Mouse (Mus musculus) midbrain, embryonic 13.5 days (tissue): Measurements from ENCODE around the gene Caskin2. TPM values are rescaled to one million over a fixed set of nuclear protein-coding genes. Genes with fewer than 3 reads are reported as not detected.
"Not testable (repeated sequence)": the region's sequence is repeated elsewhere in the genome, so short reads cannot be mapped to it uniquely, and the experiment has no call there.

Source experiments
- ATAC-seq: fragments of 200-750 bp; cut with Nextera tagmentation; 2 replicates; pipeline ENCODE4 v1.8.0; 2017; ENCODE audit warnings: mild to moderate bottlenecking, moderate TSS enrichment, moderate library complexity
- H3K27ac ChIP-seq: fragments of 300-500 bp; sonication (generic); 2 replicates; pipeline ENCODE4 v1.5.1; 2015; ENCODE audit warnings: inconsistent platforms, mild to moderate bottlenecking, moderate library complexity
- H3K27me3 ChIP-seq: fragments of 300-500 bp; sonication (generic); 2 replicates; pipeline ENCODE4 v1.6.1; 2015; ENCODE audit warnings: mild to moderate bottlenecking, inconsistent platforms
- H3K36me3 ChIP-seq: fragments of 300-500 bp; sonication (generic); 2 replicates; pipeline ENCODE4 v1.6.1; 2015; ENCODE audit warnings: mild to moderate bottlenecking, inconsistent platforms
- H3K4me1 ChIP-seq: fragments of 300-500 bp; sonication (generic); replicated peaks from 2 replicates; pipeline ENCODE4 v1.6.1; 2015; ENCODE audit warnings: inconsistent platforms
- H3K4me2 ChIP-seq: fragments of 300-500 bp; sonication (generic); replicated peaks from 2 replicates; pipeline ENCODE4 v1.6.1; 2015; ENCODE audit warnings: moderate library complexity, mild to moderate bottlenecking, inconsistent platforms
- H3K4me3 ChIP-seq: fragments of 300-500 bp; sonication (generic); replicated peaks from 2 replicates; pipeline ENCODE4 v1.5.1; 2015; ENCODE audit warnings: mild to moderate bottlenecking, inconsistent platforms
- H3K9ac ChIP-seq: fragments of 300-500 bp; sonication (generic); replicated peaks from 2 replicates; pipeline ENCODE4 v1.6.1; 2015; ENCODE audit warnings: mild to moderate bottlenecking, inconsistent platforms
- H3K9me3 ChIP-seq: fragments of 300-500 bp; sonication (generic); 2 replicates; pipeline ENCODE4 v1.6.1; 2016; ENCODE audit warnings: mild to moderate bottlenecking, inconsistent platforms
- WGBS: fragments of 180-500 bp; shearing (Covaris S2); methylation state at CpG from one replicate; pipeline ENCODE4 v1.1.7; 2015; 5-methylcytosine and 5-hydroxymethylcytosine counted together
- polyA plus RNA-seq: library from polyadenylated mRNA; unstranded; fragments of >200 nt; fragmentation: Nextera tagmentation; extraction: Ambion mirVana; gene quantifications from 2 replicates; pipeline ENCODE4 v1.2.1, GENCODE M21; 2015

Gene Caskin2
- 10.3 and 12.3 TPM in 2 replicates for polyA plus RNA-seq

DNA sequence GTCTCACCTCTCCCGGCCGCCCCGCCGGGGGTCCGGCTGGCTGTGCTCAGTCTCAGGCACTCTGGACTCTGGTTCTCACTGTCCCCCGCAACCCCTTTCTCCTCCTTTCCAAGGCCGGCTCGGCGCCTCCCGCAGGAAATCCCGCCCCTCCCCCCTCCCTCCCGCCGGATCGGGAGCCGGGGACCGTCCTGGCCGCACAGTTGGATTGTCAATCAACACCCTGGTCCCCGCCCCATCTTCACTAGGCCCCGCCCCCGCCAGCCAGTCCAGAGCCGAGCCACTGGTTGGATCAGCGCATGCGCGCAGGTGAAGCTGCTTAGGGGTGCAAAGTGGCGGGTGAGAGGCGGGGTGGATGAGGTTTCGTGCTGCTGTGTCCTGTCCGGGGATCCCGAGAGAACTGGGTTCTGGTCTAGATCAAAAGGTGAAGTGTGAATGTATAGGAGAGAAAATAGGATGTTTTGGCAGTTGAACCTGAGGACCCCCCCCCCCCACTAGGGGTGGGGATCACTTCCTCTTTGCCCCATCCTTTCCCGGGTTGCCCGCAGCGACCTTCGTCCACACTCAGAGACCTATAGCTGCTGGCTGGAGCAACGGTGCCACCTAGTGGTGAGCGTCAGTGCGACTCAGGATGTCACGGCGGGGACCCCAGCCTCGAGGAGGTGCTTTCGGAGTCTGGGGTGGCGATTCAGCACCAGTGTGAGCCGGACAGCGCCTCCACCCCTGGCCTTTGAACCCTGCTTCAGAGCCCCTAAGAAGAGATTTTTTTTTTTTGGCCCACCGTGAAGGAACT is at the start of gene Caskin2:
Caskin2 (minus strand) TSS at position 133 of the 790 bp plus-strand sequence.
- Histone ChIP-seq H3K4me3 (peak within 1 kb of the TSS; percentile 92), H3K27ac (peak within 1 kb of the TSS; percentile 57), H3K4me2 (peak within 1 kb of the TSS; percentile 93), H3K9ac (peak within 1 kb of the TSS; percentile 90), H3K27me3 (no peaks in the 10 kb centered on the region), H3K9me3 (no peaks in the 10 kb centered on the region), H3K4me1 (peaks cover 64% of the 10 kb centered on the region), H3K36me3 (peaks cover 32% of the 10 kb centered on the region)
- under 1% methylated on average over 43 of the region's 44 CpGs for WGBS
- ATAC-seq, result peak; percentile 89

GRCm38 (mm10) chr11:115859143-115859945 is 45.9 kb upstream of the Caskin2 start:
- ATAC-seq, result peak; percentile 91
- Histone ChIP-seq H3K9ac (peak overlapping the region; percentile 36), H3K27me3 (peaks cover 72% of the 10 kb centered on the region), H3K4me1 (peaks cover 19% of the 10 kb centered on the region), H3K4me3 (peak overlapping the region; percentile 31), H3K36me3 (no peaks in the 10 kb centered on the region), H3K27ac (no peak overlapping the region), H3K4me2 (peak overlapping the region; percentile 53), H3K9me3 (no peaks in the 10 kb centered on the region)
- 1% methylated on average over 75 of the region's 75 CpGs for whole genome bisulfite sequencing

DNA sequence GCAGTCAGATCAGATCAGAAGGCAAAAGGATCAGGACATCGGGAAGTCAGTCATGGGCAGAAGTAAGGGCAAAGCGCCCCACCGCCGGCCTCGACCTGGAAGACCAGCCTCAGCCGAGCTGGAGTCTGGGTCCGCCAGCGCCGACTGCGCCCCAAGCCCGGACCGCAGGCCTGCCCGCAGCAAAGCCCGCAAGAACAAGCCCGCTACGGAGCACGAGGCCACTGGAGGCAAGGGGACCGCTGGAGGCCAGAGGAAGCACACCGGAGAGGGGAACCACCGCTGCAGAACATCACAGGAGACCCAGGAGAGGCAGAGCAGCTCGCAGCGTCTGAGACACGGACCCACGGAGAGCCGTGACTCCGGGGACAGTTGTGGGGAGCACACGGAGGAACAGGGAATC is 44.9 kb upstream of the Caskin2 start, which contains the start of gene Myo15b:
Myo15b (plus strand) TSS at position 53 of the 400 bp plus-strand sequence.
- Histone ChIP-seq H3K27me3 (peaks cover 72% of the 10 kb centered on the region), H3K4me2 (peak within 1 kb of the TSS; percentile 53), H3K9ac (peak within 1 kb of the TSS; percentile 36), H3K9me3 (no peaks in the 10 kb centered on the region), H3K4me3 (peak within 1 kb of the TSS; percentile 31), H3K27ac (no peak within 1 kb of the TSS), H3K36me3 (no peaks in the 10 kb centered on the region), H3K4me1 (peaks cover 19% of the 10 kb centered on the region)
- no peak for ATAC-seq
- WGBS, result 12% methylated on average over 27 of the region's 27 CpGs

DNA sequence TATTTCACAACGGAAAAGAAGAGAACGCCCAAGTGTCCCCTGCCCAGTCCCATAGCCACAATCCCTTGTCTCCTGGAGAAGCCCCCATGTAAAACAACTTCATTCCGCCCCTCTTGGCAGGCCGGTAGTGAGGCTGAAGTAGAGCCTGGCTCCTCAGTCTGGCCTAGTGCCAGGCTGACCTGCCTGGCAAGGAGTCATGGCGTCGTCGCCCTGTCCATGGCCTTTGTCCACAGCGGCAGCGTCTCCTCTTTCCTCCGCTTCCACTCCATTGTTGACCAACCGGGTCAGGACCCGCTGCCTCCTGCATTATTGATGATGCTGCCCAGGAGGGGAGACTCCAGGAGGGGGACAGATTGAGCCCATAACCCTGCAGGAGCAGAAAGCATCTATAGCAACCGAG is 44.5 kb upstream of the Caskin2 start:
- Histone ChIP-seq H3K27ac (no peak overlapping the region), H3K27me3 (peaks cover 72% of the 10 kb centered on the region), H3K4me2 (no peak overlapping the region), H3K4me3 (no peak overlapping the region), H3K36me3 (no peaks in the 10 kb centered on the region), H3K9me3 (no peaks in the 10 kb centered on the region), H3K9ac (no peak overlapping the region), H3K4me1 (peaks cover 19% of the 10 kb centered on the region)
- no peak for ATAC-seq
- 43% methylated on average over 13 of the region's 13 CpGs for WGBS

GRCm38 (mm10) chr11:115857146-115857545 is 43.7 kb upstream of the Caskin2 start:
- not testable (repeated sequence) for H3K36me3 ChIP-seq, ATAC-seq
- WGBS, result 89% methylated on average over 4 of the region's 4 CpGs

GRCm38 (mm10) chr11:115854674-115855073 is 41.2 kb upstream of the Caskin2 start:
- Histone ChIP-seq H3K9me3 (no peaks in the 10 kb centered on the region), H3K4me1 (peaks cover 17% of the 10 kb centered on the region), H3K27ac (no peak overlapping the region), H3K9ac (no peak overlapping the region; the same call in 1 of the 2 replicates), H3K4me2 (no peak overlapping the region), H3K4me3 (no peak overlapping the region), H3K27me3 (peaks cover 40% of the 10 kb centered on the region), H3K36me3 (no peaks in the 10 kb centered on the region)
- 82% methylated on average over 6 of the region's 6 CpGs for WGBS
- ATAC-seq, result no peak

More at GRCm38 (mm10) chr11:115857146-115857545, 43.7 kb upstream of the Caskin2 start:
- not testable (repeated sequence) for H3K9ac ChIP-seq, H3K9me3 ChIP-seq, H3K27ac ChIP-seq, H3K4me3 ChIP-seq, H3K4me2 ChIP-seq
- peaks cover 19% of the 10 kb centered on the region for H3K4me1 ChIP-seq
- peaks cover 65% of the 10 kb centered on the region for H3K27me3 ChIP-seq

- WGBS, result 98% methylated on average over 2 of the region's 2 CpGs
- Histone ChIP-seq H3K9me3 (no peaks in the 10 kb centered on the region), H3K4me3 (no peak overlapping the region), H3K4me2 (no peak overlapping the region), H3K27ac (no peak overlapping the region), H3K36me3 (no peaks in the 10 kb centered on the region), H3K9ac (no peak overlapping the region), H3K4me1 (0 out of 2 replicates have a peak, but pooled peaks cover 8% of the 10 kb centered on the region), H3K27me3 (no peaks in the 10 kb centered on the region)
- ATAC-seq, result no peak
These were observed 32.4 kb upstream of the Caskin2 start for GRCm38 (mm10) chr11:115845819-115846218.

DNA sequence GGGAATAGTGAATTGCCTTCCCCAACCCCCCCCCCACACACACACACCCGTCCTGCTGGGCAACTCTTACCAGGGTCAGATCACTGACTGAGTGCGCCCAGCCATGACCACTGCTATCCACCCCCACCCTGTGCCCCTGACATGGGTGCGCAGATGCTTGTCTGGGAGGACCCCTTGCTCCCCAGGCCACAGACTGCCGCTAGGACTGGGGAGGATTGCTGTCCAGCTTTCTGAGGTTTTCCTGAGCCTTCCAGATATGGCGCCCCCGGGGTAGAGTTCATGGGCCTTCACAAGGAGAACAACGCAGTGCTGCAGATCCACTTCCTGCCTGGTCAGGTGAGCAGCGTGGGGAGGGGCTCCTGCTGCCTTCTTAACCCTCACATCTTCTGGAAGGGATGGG is 30.8 kb upstream of the Caskin2 start:
- H3K9me3 ChIP-seq, result no peaks in the 10 kb centered on the region
- no peak overlapping the region for H3K9ac ChIP-seq
- H3K27me3 ChIP-seq, result no peaks in the 10 kb centered on the region
- H3K4me2 ChIP-seq, result no peak overlapping the region
- H3K36me3 ChIP-seq, result no peaks in the 10 kb centered on the region
- H3K27ac ChIP-seq, result no peak overlapping the region
- H3K4me3 ChIP-seq, result no peak overlapping the region
- no peak for ATAC-seq
- H3K4me1 ChIP-seq, result 0 out of 2 replicates have a peak, but pooled peaks cover 8% of the 10 kb centered on the region
- WGBS, result 67% methylated on average over 8 of the region's 8 CpGs

- no peak overlapping the region for H3K4me2 ChIP-seq
- no peak for ATAC-seq
- no peaks in the 10 kb centered on the region for H3K9me3 ChIP-seq
- no peak overlapping the region for H3K27ac ChIP-seq
- H3K4me3 ChIP-seq, result no peak overlapping the region
- no peaks in the 10 kb centered on the region for H3K36me3 ChIP-seq
- WGBS, result 92% methylated on average over 5 of the region's 5 CpGs
- 0 out of 2 replicates have a peak, but pooled peaks cover 8% of the 10 kb centered on the region for H3K4me1 ChIP-seq
- no peak overlapping the region for H3K9ac ChIP-seq
- H3K27me3 ChIP-seq, result no peaks in the 10 kb centered on the region
These were observed 30.4 kb upstream of the Caskin2 start for GRCm38 (mm10) chr11:115843891-115844239.

- 90% methylated on average over 10 of the region's 14 CpGs for WGBS
These were observed 29.9 kb upstream of the Caskin2 start for GRCm38 (mm10) chr11:115843141-115843890.

GRCm38 (mm10) chr11:115841961-115842550 is 28.6 kb upstream of the Caskin2 start:
- Histone ChIP-seq H3K4me2 (no peak overlapping the region), H3K9ac (no peak overlapping the region), H3K36me3 (no peaks in the 10 kb centered on the region), H3K4me3 (no peak overlapping the region), H3K27me3 (peaks cover 4% of the 10 kb centered on the region), H3K27ac (no peak overlapping the region), H3K4me1 (0 out of 2 replicates have a peak, but pooled peaks cover 8% of the 10 kb centered on the region), H3K9me3 (no peaks in the 10 kb centered on the region)
- WGBS, result 19% methylated on average over 6 of the region's 6 CpGs
- no peak for ATAC-seq

More at GRCm38 (mm10) chr11:115843141-115843890, 29.9 kb upstream of the Caskin2 start:
- Histone ChIP-seq H3K9me3 (no peaks in the 10 kb centered on the region), H3K4me3 (no peak overlapping the region), H3K27ac (no peak overlapping the region), H3K27me3 (no peaks in the 10 kb centered on the region), H3K4me2 (no peak overlapping the region), H3K4me1 (0 out of 2 replicates have a peak, but pooled peaks cover 8% of the 10 kb centered on the region), H3K36me3 (no peaks in the 10 kb centered on the region), H3K9ac (no peak overlapping the region)
- no peak for ATAC-seq
